Mouse (Mus musculus) hindbrain, embryonic 13.5 days (tissue): ENCODE measurements around the gene Fbxl5. TPM values are rescaled to one million over a fixed set of nuclear protein-coding genes. Genes with fewer than 3 reads are reported as not detected.

Experiments
- ATAC-seq: fragments of 200-750 bp; cut with Nextera tagmentation; 2 replicates; pipeline ENCODE4 v1.8.0; 2017; ENCODE audit warnings: moderate TSS enrichment; ENCODE audit not compliant: low FRiP score
- H3K27ac ChIP-seq: fragments of 300-500 bp; sonication (generic); 2 replicates; pipeline ENCODE4 v1.5.1; 2015; ENCODE audit warnings: inconsistent platforms, mild to moderate bottlenecking, moderate library complexity
- H3K27me3 ChIP-seq: fragments of 300-500 bp; sonication (generic); 2 replicates; pipeline ENCODE4 v1.6.1; 2015; ENCODE audit warnings: mild to moderate bottlenecking, inconsistent platforms
- H3K36me3 ChIP-seq: fragments of 300-500 bp; sonication (generic); 2 replicates; pipeline ENCODE4 v1.6.1; 2015; ENCODE audit warnings: mild to moderate bottlenecking, inconsistent platforms
- H3K4me1 ChIP-seq: fragments of 300-500 bp; sonication (generic); replicated peaks from 2 replicates; pipeline ENCODE4 v1.6.1; 2015; ENCODE audit warnings: inconsistent platforms
- H3K4me2 ChIP-seq: fragments of 300-500 bp; sonication (generic); 2 replicates; pipeline ENCODE4 v1.6.1; 2015; ENCODE audit warnings: inconsistent platforms, mild to moderate bottlenecking, moderate library complexity
- H3K4me3 ChIP-seq: fragments of 300-500 bp; sonication (generic); 2 replicates; pipeline ENCODE4 v1.5.1; 2015; ENCODE audit warnings: mild to moderate bottlenecking, inconsistent platforms
- H3K9ac ChIP-seq: fragments of 300-500 bp; sonication (generic); 2 replicates; pipeline ENCODE4 v1.6.1; 2015; ENCODE audit warnings: mild to moderate bottlenecking, inconsistent platforms
- H3K9me3 ChIP-seq: fragments of 300-500 bp; sonication (generic); 2 replicates; pipeline ENCODE4 v1.6.1; 2016; ENCODE audit warnings: inconsistent platforms
- WGBS: fragments of 180-500 bp; shearing (Covaris S2); methylation state at CpG from one replicate; pipeline ENCODE4 v1.1.7; 2015; 5-methylcytosine and 5-hydroxymethylcytosine counted together
- polyA plus RNA-seq: library from polyadenylated mRNA; unstranded; fragments of >200 nt; fragmentation: Nextera tagmentation; extraction: Ambion mirVana; gene quantifications from 2 replicates; pipeline ENCODE4 v1.2.1, GENCODE M21; 2015

Fbxl5 gene
- polyA plus RNA-seq, 1 experiment from 2014 or later = 70.5 TPM

DNA sequence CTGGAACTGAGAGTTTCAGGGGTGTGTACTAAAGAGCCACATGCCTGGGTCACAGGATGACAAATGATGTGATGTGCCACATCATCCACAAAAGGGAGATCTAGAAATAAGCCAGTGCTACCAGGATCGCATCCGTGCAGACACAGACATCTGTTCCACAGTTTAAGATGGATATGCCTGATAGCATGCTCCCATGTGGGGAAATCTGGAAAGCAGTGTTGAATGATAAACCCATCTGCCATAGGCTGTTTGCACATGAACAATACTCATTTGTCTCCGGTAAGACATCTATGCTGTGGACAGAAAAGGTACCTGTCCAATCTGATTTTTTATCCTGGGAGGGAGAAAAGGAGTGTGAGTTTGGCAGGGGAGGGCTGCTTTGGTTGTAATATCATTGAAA is 124.3 kb downstream of the Fbxl5 start:
- Histone ChIP-seq H3K27ac (no peak overlapping the region), H3K4me2 (no peak overlapping the region), H3K36me3 (peaks cover 57% of the 10 kb centered on the region), H3K4me3 (no peak overlapping the region), H3K9me3 (no peaks in the 10 kb centered on the region), H3K27me3 (no peaks in the 10 kb centered on the region), H3K9ac (no peak overlapping the region), H3K4me1 (no peaks in the 10 kb centered on the region)
- ATAC-seq = peak; percentile 32; the same call in 1 of the 2 replicates
- WGBS = 69% methylated on average over 3 of the region's 3 CpGs

Other genes starting within 250 kb of the Fbxl5 start
- 7.3 and 8.0 TPM in 2 replicates for gene Cc2d2a, start 159.3 kb downstream of the Fbxl5 start, polyA plus RNA-seq
- gene Bst1, start 2.8 kb downstream of the Fbxl5 start, polyA plus RNA-seq = not detected in 2 replicates
- gene Cd38, start 46.9 kb upstream of the Fbxl5 start, polyA plus RNA-seq = 4.1 and 4.6 TPM in 2 replicates
- gene Gm7879, start 91.5 kb upstream of the Fbxl5 start, polyA plus RNA-seq = 0.31 and 0.77 TPM in 2 replicates
- gene Fgfbp1, start 160.1 kb upstream of the Fbxl5 start, polyA plus RNA-seq = 2.5 and 2.8 TPM in 2 replicates